Mouse (Mus musculus) embryonic stem cell, embryonic (primary cell): ENCODE data around the gene Plekha1.

Source experiments
- CTCF ChIA-PET, 4 experiments: fragments of 300-600 bp in 2 of 4; fragments of 350-600 bp in 2 of 4; sonication (Branson Sonifier 250); formaldehyde crosslinking; loops; one replicate each; lab custom pipeline; 2022; ENCODE audit warnings: inconsistent platforms in 2 of 4; lab: Charles Lee
- POLR2A ChIA-PET, 4 experiments: fragments of 300-600 bp in 2 of 4; fragments of 350-600 bp in 2 of 4; sonication (Branson Sonifier 250); formaldehyde crosslinking; loops; one replicate each; lab custom pipeline; 2022; ENCODE audit warnings: antibody characterized with exemption in 4 of 4, inconsistent platforms in 1 of 4; lab: Charles Lee

The Plekha1 gene

DNA sequence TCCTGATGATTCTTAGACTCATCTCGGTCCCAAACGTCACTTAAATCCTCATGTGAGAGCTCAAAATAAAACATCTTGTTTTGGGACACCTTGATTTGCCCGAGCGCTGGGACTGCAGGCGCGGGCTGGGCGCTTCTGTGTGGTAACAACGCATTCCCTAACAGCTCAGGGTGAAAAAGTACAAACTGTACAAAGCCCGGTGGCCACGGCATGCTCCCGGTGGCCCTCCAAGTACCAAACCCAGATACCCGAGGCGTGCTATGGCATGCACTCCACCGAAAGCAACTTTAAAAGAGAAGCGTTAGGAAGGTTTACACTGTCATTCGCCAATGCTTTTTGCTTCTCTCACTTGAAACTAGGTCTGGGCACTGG is 69.9 kb downstream of the Plekha1 start:
- ChIA-PET POLR2A (interaction anchor here in 1 of 4 experiments (0.6 to 3.3 kb wide), 3 partner anchors 10 to 19 kb away, joined by 3 to 12 read pairs (median 4); no protein-coding TSS in a partner anchor), CTCF (no interaction called here)

DNA sequence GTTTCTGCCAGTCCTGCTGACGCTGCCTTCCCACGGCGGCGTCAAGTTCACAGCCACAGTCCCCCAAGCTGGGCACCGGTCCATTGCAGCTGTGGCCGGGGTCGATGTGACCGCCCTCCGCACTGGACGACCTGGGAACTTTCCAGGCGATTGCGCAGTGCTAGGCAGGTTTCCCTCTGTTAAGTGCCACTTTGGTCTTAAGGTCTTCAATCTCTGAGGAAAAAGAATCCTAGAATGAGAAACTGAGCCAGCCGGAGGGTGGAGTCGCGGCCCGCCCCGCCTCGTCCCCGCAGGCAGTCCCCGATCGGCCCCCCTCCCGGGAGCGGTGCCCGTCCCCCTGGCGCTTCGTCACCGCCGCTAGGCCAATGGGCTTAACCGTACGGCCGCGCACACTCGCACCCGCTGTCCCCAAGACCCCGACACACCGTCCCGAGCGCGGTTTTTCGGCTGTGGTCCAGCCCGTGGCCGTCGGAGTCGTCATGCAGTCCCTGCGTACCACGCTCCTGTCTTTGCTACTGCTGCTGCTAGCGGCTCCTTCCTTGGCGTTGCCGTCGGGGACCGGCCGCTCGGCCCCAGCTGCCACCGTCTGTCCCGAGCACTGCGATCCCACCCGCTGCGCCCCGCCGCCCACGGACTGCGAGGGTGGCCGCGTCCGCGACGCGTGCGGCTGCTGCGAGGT is 70.4 kb downstream of the Plekha1 start, which contains the start of gene Htra1:
Htra1 (plus strand) TSS at position 319 of the 679 bp plus-strand sequence.
- POLR2A ChIA-PET = interaction anchor here in 2 of 4 experiments (0.7 to 3.3 kb wide), 4 partner anchors 9 to 728 kb away, joined by 3 to 12 read pairs (median 6); no protein-coding TSS in a partner anchor
- CTCF ChIA-PET = no interaction called here

DNA sequence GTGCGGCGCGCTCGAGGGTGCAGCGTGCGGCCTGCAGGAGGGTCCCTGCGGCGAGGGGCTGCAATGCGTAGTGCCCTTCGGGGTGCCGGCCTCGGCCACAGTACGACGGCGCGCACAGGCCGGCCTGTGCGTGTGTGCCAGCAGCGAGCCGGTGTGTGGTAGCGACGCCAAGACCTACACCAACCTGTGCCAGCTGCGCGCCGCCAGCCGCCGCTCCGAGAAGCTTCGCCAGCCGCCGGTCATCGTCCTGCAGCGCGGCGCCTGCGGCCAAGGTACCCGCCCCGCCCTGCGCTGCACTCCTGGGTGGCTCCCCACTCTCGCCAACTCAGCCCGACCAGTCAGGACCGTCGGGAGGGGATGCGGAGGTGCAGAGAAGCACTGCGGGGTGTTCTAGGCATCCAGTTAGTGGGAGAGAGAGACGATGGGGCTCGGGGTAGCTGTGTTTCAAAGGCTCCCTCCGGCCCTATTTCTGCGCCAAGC is 71.0 kb downstream of the Plekha1 start:
- ChIA-PET CTCF (interaction anchor here in 1 of 4 experiments (0.5 kb wide), 1 partner anchor 56 kb away, joined by 3 read pairs; no protein-coding TSS in a partner anchor), POLR2A (interaction anchor here in 2 of 4 experiments (0.7 to 3.3 kb wide), 6 partner anchors 8 to 728 kb away, joined by 3 to 12 read pairs (median 4); no protein-coding TSS in a partner anchor)

DNA sequence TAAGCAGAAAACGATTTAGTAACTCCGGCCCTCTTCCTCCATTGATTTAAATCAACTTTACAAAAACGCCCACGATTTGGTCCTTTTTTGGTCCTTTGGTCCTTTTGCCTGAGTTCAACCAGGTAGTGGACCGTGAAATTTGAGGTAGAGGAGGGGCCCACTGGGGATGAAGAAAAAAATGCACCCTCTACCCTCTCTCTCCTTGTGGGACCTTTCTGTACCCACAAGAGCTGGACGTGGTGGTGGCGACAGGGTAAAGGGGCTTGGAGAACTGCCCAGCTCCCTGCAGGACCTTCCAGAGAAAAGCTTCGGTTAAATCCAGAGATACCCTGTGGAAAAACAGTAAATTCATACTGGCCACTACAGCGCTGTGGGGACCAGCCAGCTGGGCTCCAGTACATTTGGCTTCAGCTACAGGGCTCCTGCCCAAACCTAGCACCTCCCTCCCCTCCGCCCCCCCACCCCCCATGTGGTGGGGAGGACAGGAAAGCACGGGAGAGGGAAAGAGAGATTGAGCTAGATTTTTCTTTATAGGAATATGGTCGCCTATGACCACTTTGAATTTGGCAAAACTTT is 71.8 kb downstream of the Plekha1 start:
- ChIA-PET CTCF (interaction anchor here in 3 of 4 experiments (0.5 to 1.9 kb wide), 4 partner anchors 8 to 176 kb away, joined by 3 to 7 read pairs (median 4); no protein-coding TSS in a partner anchor), POLR2A (interaction anchor here in 2 of 4 experiments (1.0 to 3.3 kb wide), 11 partner anchors 8 to 142 kb away, joined by 3 to 12 read pairs (median 4); no protein-coding TSS in a partner anchor)

DNA sequence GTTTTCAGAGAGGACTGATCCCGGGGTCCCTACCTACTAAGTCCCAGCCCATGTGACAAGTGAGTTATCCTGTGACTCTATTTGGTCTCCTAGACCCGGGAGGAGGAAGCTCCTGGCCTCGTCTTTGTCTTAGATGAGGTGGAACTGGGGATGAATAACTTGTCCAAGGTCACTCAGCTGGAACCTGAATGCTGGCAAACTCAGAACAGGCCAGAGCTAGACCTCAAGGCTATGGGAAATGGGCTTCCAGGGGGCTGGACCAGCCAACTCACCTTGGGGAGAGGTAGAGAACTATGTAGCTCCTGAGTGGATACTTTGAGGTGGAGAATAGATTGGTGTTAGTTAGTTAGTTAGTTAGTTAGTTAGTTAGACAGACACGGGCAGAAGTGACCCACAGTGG is 72.4 kb downstream of the Plekha1 start:
- ChIA-PET CTCF (interaction anchor here in 1 of 4 experiments (0.5 to 1.9 kb wide), 3 partner anchors 22 to 391 kb away, joined by 3 to 7 read pairs (median 4); no protein-coding TSS in a partner anchor), POLR2A (interaction anchor here in 2 of 4 experiments (0.8 to 2.9 kb wide), 10 partner anchors 8 to 143 kb away, joined by 3 to 10 read pairs (median 4); no protein-coding TSS in a partner anchor)

DNA sequence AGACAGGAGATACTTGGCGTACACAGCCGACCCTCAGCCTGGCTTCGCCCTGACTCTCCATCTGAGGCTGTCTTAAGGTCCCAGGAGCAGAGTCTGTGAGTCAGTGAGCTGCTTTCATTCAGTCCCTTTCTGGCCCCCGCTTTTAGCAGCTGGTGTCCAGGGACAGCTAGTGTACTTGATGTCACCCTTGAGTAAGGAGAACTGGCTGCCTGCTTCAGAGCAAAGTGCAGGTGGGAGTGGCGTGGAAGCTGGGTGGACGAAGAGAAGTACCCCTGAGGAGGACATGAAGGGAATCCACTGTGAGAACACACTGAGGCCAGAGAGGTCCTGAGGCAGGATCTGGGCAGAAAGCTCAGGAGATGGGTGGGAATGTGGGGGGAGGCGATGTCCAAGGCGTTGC is 73.3 kb downstream of the Plekha1 start:
- ChIA-PET CTCF (interaction anchor here in 1 of 4 experiments (0.6 to 1.9 kb wide), 2 partner anchors 177 to 515 kb away, joined by 3 to 7 read pairs; no protein-coding TSS in a partner anchor), POLR2A (interaction anchor here in 2 of 4 experiments (0.6 to 2.9 kb wide), 7 partner anchors 9 to 404 kb away, joined by 3 to 10 read pairs (median 5); no protein-coding TSS in a partner anchor)

DNA sequence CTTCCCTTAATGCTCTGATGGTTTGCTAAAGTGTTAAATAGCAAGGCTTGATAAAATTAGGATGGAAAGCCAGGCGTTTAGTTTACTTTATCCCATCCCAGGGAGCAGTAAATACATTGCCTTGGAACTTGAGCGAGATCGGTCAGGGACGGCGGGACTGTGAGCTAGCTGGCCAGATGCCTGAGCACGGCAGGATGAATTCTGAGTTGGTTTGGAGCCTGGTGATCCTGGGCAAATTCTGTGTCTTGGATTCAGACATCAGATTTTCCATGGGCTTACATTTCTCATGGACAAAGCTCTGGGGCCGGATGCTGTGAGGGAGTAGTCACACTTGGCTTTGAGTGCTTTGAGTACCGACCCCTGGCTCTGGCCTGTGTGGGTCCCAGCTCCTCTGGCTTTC is 75.2 kb downstream of the Plekha1 start:
- ChIA-PET CTCF (interaction anchor here in 1 of 4 experiments (0.5 to 1.2 kb wide), 2 partner anchors 176 to 179 kb away, joined by 3 to 4 read pairs; no protein-coding TSS in a partner anchor), POLR2A (interaction anchor here in 3 of 4 experiments (0.5 to 1.4 kb wide), 11 partner anchors 8 to 621 kb away, joined by 3 to 5 read pairs (median 3); no protein-coding TSS in a partner anchor)

DNA sequence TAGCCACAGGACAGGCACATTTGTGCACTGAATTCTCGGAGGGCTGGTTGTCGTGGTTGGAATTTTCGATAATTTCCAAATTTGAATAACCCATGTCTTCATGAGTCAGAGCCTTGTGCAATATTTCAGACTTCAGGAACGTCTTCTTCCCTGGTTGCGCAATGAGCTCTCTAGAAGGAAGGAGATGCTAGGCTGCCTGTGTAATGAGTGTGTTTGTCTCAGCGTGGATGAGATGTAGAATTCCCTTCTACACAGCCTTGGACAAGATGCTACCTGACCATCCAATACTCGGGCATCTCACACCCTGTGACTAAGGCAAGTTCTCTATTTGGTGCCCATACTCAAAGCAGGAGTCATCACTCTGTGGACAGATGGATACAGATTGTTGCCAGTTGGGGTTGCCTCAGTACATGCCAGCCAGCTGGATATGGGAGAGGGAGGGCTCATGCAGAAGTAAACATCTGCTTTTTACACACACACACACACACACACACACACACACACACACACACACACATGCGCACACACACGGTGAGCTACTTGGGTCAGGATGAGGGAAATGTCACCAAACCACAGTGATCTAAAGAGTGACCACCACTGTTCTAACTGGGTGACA is 77.8 kb downstream of the Plekha1 start:
- ChIA-PET POLR2A (interaction anchor here in 3 of 4 experiments (0.7 to 2.8 kb wide), 8 partner anchors 7 to 617 kb away, joined by 3 to 12 read pairs (median 4); partner anchors contain the start of genes Bub3 (in 1 of the 3) and Htra1 (in 1 of the 3)), CTCF (interaction anchor here in 2 of 4 experiments (0.6 to 0.9 kb wide), 2 partner anchors 109 to 178 kb away, joined by 3 read pairs; no protein-coding TSS in a partner anchor)

DNA sequence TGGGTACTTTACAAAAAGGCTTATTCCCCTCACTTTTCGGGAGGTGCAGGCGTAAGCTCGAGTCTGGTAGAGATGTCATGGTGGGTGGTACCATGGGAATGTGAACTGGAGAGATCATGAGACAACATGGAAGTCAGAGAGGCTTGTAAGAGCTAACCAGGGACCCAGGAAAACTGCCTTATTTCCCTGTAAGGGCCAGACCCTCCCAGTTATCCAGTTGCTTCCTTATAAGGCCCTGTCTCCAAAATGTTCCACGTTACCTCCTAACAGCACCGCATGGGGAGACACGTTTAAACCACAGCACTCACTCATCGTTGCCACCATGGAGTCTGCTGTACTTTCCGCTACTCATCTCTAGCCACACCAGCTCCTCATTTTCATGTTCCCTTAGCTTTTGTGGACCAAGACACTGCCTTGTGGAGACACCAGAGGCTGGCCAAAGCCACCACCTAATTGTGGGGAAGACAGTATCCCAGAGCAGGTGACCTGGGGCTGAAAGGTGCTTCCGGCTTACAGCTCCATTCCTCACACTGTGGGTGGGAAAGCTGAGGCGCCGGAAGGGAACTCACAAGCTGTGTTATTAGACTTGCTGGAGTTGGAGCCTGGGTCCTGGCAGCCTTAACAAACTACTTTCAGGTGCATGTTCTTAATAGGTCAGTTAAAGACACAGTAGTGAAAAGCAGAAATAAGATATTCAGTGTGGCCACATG is 79.4 kb downstream of the Plekha1 start:
- CTCF ChIA-PET = interaction anchor here in 2 of 4 experiments (0.6 to 1.2 kb wide), 3 partner anchors 8 to 182 kb away, joined by 3 to 5 read pairs (median 3); no protein-coding TSS in a partner anchor
- POLR2A ChIA-PET = interaction anchor here in 3 of 4 experiments (0.5 to 2.8 kb wide), 21 partner anchors 8 to 615 kb away, joined by 3 to 12 read pairs (median 3); partner anchors contain the start of genes Bub3 (in 1 of the 3) and Htra1 (in 1 of the 3)

DNA sequence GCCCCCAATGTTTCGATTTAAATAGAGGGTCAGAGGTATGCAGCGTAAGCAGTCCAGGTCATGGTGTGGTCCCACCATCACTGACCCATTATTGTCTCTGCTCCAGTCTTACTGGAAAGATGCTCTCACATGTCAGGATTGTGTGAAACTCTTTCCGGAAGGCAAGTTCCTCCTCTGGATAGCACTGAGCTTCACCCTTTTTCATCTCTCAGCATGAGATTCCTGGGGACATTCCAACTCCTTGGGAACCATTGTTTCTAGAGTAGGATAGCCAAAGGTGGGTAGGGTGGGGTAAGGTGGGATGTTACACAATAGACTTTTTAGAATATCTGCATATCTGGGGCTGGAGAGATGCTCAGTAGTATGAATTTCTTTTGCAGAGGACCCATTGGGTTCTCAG is 80.2 kb downstream of the Plekha1 start:
- ChIA-PET POLR2A (interaction anchor here in 3 of 4 experiments (0.5 to 2.8 kb wide), 11 partner anchors 9 to 614 kb away, joined by 3 to 12 read pairs (median 4); partner anchors contain the start of genes Bub3 (in 1 of the 3) and Htra1 (in 1 of the 3)), CTCF (interaction anchor here in 1 of 4 experiments (0.6 to 1.2 kb wide), 2 partner anchors 9 to 183 kb away, joined by 3 to 5 read pairs; no protein-coding TSS in a partner anchor)

DNA sequence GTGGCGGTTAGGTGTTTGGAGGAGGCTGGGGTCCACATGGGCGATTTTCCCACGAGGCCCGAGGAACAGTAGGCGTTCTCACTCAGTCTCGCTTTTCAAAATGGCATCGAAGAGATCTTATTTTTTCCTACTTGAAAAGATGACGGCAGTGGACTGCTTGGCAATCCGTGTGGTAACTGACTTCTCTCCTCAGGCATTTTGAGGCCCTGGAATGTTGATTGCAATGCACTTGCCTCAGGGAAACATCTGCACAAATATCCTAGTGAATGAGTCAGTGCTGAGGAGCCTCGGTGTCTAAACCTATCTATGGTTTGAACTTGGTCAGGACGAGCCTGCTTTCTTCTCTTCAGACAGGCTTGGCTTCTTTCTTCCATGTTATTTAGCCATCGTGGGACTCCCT is 80.7 kb downstream of the Plekha1 start:
- CTCF ChIA-PET = interaction anchor here in 1 of 4 experiments (1.8 kb wide), 1 partner anchor 184 kb away, joined by 6 read pairs; no protein-coding TSS in a partner anchor
- POLR2A ChIA-PET = interaction anchor here in 3 of 4 experiments (0.6 to 2.8 kb wide), 7 partner anchors 8 to 414 kb away, joined by 3 to 12 read pairs (median 3); partner anchors contain the start of gene Htra1 (in 1 of the 3)

DNA sequence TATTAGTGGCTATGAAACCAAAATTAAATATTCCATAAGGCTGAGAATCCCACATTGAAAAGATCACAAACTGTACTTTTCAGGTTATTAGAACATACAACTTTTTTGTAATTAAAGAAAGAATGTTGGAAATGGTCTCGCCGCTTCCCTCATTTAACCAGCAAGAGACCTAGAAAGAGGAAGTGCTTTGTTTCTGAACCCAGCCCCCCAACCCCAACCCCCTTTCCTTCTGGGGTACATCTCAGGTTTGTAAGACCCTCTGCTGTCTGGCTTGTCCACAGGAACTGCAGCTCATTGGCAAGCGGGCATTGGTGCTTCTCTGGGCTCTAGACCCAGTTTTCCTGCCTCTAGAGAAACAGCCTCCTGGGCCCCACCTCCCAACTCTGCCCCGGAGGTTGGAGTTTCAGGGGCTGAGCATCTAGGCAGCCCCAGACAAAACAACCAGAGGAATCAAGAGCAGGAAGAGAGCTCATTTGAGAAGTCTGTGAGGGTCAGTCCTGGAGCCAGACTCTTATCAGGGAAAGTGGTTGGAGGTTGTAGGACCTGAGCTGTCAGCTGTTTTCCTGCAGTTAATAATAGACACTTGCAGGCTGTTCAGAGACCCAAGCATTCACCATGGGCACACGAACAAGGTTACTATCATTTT is 83.1 kb downstream of the Plekha1 start:
- POLR2A ChIA-PET = interaction anchor here in 2 of 4 experiments (0.7 to 1.7 kb wide), 7 partner anchors 8 to 402 kb away, joined by 3 to 10 read pairs (median 3); no protein-coding TSS in a partner anchor
- CTCF ChIA-PET = interaction anchor here in 1 of 4 experiments (0.7 to 1.0 kb wide), 3 partner anchors 16 to 187 kb away, joined by 3 to 4 read pairs (median 4); no protein-coding TSS in a partner anchor

DNA sequence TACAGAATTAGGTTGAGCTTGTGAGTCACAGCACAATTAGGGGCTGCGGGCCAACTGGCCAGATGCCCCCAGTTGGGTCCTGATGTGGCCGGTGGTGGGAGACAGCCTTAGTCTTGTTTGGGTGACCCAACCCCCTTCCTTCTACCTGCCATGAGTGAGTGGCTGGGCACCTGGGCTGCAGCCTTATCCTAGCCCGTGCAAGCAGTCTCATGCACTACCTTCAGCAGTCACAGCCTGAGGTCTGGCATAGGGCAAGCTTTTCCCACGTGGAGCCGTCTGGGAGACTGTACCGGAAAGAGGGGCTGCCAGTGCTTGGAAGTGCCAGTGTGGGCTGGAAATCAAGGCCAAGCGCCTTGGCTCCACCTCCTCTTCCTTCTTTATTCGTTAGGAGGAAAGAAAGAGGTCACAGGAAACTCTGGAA is 83.8 kb downstream of the Plekha1 start:
- ChIA-PET POLR2A (interaction anchor here in 2 of 4 experiments (0.7 to 1.7 kb wide), 5 partner anchors 8 to 303 kb away, joined by 3 to 10 read pairs (median 5); no protein-coding TSS in a partner anchor), CTCF (interaction anchor here in 1 of 4 experiments (0.7 to 1.0 kb wide), 2 partner anchors 17 to 187 kb away, joined by 3 to 4 read pairs; no protein-coding TSS in a partner anchor)

DNA sequence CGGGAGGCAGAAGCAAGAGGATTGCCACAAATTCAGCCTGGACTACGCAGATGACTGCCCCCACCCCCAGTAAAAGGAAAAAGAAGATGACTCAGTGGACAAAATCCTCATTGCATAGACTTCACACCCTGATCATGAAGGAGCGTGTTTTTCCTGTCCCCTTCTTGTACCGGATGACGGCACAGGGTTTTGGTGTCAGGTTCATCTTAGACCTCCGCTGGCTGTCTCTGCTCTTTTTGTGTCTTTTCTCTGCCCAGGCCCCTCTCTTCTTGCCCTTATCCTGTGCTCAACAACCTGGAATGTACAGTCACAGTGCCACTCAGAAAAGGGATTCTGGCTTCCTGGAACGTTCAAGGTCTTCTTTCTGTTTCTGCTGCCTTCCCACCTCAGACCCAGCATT is 84.9 kb downstream of the Plekha1 start:
- ChIA-PET POLR2A (interaction anchor here in 3 of 4 experiments (0.8 to 3.2 kb wide), 7 partner anchors 10 to 217 kb away, joined by 3 to 22 read pairs (median 3); no protein-coding TSS in a partner anchor), CTCF (interaction anchor here in 1 of 4 experiments (1.5 kb wide), 1 partner anchor 43 kb away, joined by 4 read pairs; no protein-coding TSS in a partner anchor)

DNA sequence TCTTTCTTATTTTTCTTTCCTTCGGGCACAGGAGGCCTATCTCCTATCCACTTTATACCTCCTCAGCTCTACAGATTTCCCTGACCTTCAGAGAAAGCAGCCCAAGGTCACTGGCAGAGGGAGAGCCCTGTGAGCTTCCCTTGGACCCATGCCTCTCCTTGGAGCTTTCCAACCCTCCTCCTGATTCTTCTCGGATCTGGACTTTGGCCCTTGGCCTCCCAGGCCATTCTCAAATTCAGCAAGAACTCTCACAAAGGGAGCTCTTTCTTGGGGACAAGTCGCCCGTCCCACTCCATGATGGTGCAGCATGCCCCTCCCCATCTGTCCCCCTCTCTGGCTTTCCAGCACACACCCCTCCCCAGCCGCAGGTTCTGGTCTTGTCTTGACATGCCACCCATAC is 85.4 kb downstream of the Plekha1 start:
- ChIA-PET POLR2A (interaction anchor here (0.8 to 3.2 kb wide), 12 partner anchors 9 to 745 kb away, joined by 3 to 22 read pairs (median 3); no protein-coding TSS in a partner anchor), CTCF (interaction anchor here in 1 of 4 experiments (1.5 kb wide), 1 partner anchor 43 kb away, joined by 4 read pairs; no protein-coding TSS in a partner anchor)
